Mouse (Mus musculus) embryonic facial prominence, embryonic 13.5 days (tissue): ENCODE results near the gene Aqp9. TPM values are rescaled to one million over a fixed set of nuclear protein-coding genes. Genes with fewer than 3 reads are reported as not detected.

Source experiments
- ATAC-seq: fragments of 200-750 bp; cut with Nextera tagmentation; 2 replicates; pipeline ENCODE4 v1.8.0; 2017; ENCODE audit warnings: low read depth; ENCODE audit not compliant: insufficient number of reproducible peaks, insufficient read depth, low FRiP score, low TSS enrichment
- H3K27ac ChIP-seq: fragments of 300-500 bp; sonication (generic); 2 replicates; pipeline ENCODE4 v1.5.1; 2015; ENCODE audit warnings: moderate library complexity, mild to moderate bottlenecking, inconsistent platforms
- H3K27me3 ChIP-seq: fragments of 300-500 bp; sonication (generic); 2 replicates; pipeline ENCODE4 v1.6.1; 2015; ENCODE audit warnings: mild to moderate bottlenecking, inconsistent platforms
- H3K36me3 ChIP-seq: fragments of 300-500 bp; sonication (generic); 2 replicates; pipeline ENCODE4 v1.6.1; 2015; ENCODE audit warnings: mild to moderate bottlenecking, inconsistent platforms
- H3K4me1 ChIP-seq: fragments of 300-500 bp; sonication (generic); 2 replicates; pipeline ENCODE4 v1.6.1; 2015; ENCODE audit warnings: inconsistent platforms
- H3K4me2 ChIP-seq: fragments of 300-500 bp; sonication (generic); 2 replicates; pipeline ENCODE4 v1.6.1; 2015; ENCODE audit warnings: moderate library complexity, mild to moderate bottlenecking, inconsistent platforms
- H3K4me3 ChIP-seq: fragments of 300-500 bp; sonication (generic); 2 replicates; pipeline ENCODE4 v1.5.1; 2015; ENCODE audit warnings: mild to moderate bottlenecking, inconsistent platforms
- H3K9ac ChIP-seq: fragments of 300-500 bp; sonication (generic); 2 replicates; pipeline ENCODE4 v1.6.1; 2015; ENCODE audit warnings: mild to moderate bottlenecking, inconsistent platforms
- H3K9me3 ChIP-seq: fragments of 300-500 bp; sonication (generic); 2 replicates; pipeline ENCODE4 v1.6.1; 2016; ENCODE audit warnings: inconsistent platforms
- WGBS: fragments of 180-500 bp; shearing (Covaris S2); methylation state at CpG from one replicate; pipeline ENCODE4 v1.1.7; 2015; ENCODE audit warnings: mixed read lengths; 5-methylcytosine and 5-hydroxymethylcytosine counted together
- polyA plus RNA-seq: library from polyadenylated mRNA; unstranded; fragments of >200 nt; fragmentation: Nextera tagmentation; extraction: Ambion mirVana; gene quantifications from 2 replicates; pipeline ENCODE4 v1.2.1, GENCODE M21; 2015

The Aqp9 gene
- polyA plus RNA-seq, 1 experiment from 2014 or later: 0.66 TPM

- WGBS: 65% methylated on average over 5 of the region's 5 CpGs
- peaks cover 13% of the 10 kb centered on the region for H3K4me1 ChIP-seq
Observed at GRCm38 (mm10) chr9:71166871-71167465, 1.5 kb downstream of the Aqp9 start.

GRCm38 (mm10) chr9:71166019-71166705 lies 2.3 kb downstream of the Aqp9 start:
- 90% methylated on average over 5 of the region's 5 CpGs for WGBS
- peaks cover 13% of the 10 kb centered on the region for H3K4me1 ChIP-seq

More at GRCm38 (mm10) chr9:71166871-71167465, 1.5 kb downstream of the Aqp9 start:
- Histone ChIP-seq H3K27ac (no peak overlapping the region), H3K27me3 (no peaks in the 10 kb centered on the region), H3K4me3 (no peak overlapping the region), H3K9ac (no peak overlapping the region), H3K36me3 (no peaks in the 10 kb centered on the region), H3K4me2 (no peak overlapping the region), H3K9me3 (no peaks in the 10 kb centered on the region)
- no peak for ATAC-seq

GRCm38 (mm10) chr9:71165510-71165909 lies 3.0 kb downstream of the Aqp9 start:
- no peaks in the 10 kb centered on the region for H3K27me3 ChIP-seq
- WGBS: 87% methylated on average over 2 of the region's 2 CpGs

More at GRCm38 (mm10) chr9:71166019-71166705, 2.3 kb downstream of the Aqp9 start:
- Histone ChIP-seq H3K9ac (no peak overlapping the region), H3K4me3 (no peak overlapping the region), H3K36me3 (no peaks in the 10 kb centered on the region), H3K4me2 (no peak overlapping the region), H3K9me3 (no peaks in the 10 kb centered on the region), H3K27ac (no peak overlapping the region), H3K27me3 (no peaks in the 10 kb centered on the region)
- no peak for ATAC-seq

GRCm38 (mm10) chr9:71165061-71165460 lies 3.4 kb downstream of the Aqp9 start:
- H3K36me3 ChIP-seq: no peaks in the 10 kb centered on the region
- H3K4me2 ChIP-seq: no peak overlapping the region
- peaks cover 13% of the 10 kb centered on the region for H3K4me1 ChIP-seq
- H3K27me3 ChIP-seq: no peaks in the 10 kb centered on the region
- WGBS: 89% methylated on average over 6 of the region's 6 CpGs
- H3K27ac ChIP-seq: no peak overlapping the region
- H3K9ac ChIP-seq: no peak overlapping the region
- no peak for ATAC-seq
- no peaks in the 10 kb centered on the region for H3K9me3 ChIP-seq
- no peak overlapping the region for H3K4me3 ChIP-seq

More at GRCm38 (mm10) chr9:71165510-71165909, 3.0 kb downstream of the Aqp9 start:
- H3K36me3 ChIP-seq: no peaks in the 10 kb centered on the region
- H3K4me3 ChIP-seq: no peak overlapping the region
- H3K9ac ChIP-seq: no peak overlapping the region
- H3K27ac ChIP-seq: no peak overlapping the region
- no peak overlapping the region for H3K4me2 ChIP-seq
- H3K4me1 ChIP-seq: peaks cover 13% of the 10 kb centered on the region
- no peaks in the 10 kb centered on the region for H3K9me3 ChIP-seq
- no peak for ATAC-seq

GRCm38 (mm10) chr9:71164353-71164752 lies 4.1 kb downstream of the Aqp9 start:
- Histone ChIP-seq H3K9ac (no peak overlapping the region), H3K36me3 (no peaks in the 10 kb centered on the region), H3K4me1 (peaks cover 13% of the 10 kb centered on the region), H3K4me3 (no peak overlapping the region), H3K9me3 (no peaks in the 10 kb centered on the region), H3K4me2 (no peak overlapping the region), H3K27ac (no peak overlapping the region), H3K27me3 (no peaks in the 10 kb centered on the region)
- no peak for ATAC-seq
- 59% methylated on average over 3 of the region's 3 CpGs for WGBS

GRCm38 (mm10) chr9:71162858-71163740 lies 5.4 kb downstream of the Aqp9 start:
- WGBS: 60% methylated on average over 12 of the region's 12 CpGs
- Histone ChIP-seq H3K9ac (no peak overlapping the region), H3K36me3 (no peaks in the 10 kb centered on the region), H3K27me3 (no peaks in the 10 kb centered on the region), H3K9me3 (no peaks in the 10 kb centered on the region), H3K4me1 (peaks cover 7% of the 10 kb centered on the region), H3K4me3 (no peak overlapping the region), H3K4me2 (no peak overlapping the region), H3K27ac (no peak overlapping the region)
- ATAC-seq: no peak

- Histone ChIP-seq H3K9ac (no peak overlapping the region), H3K4me3 (no peak overlapping the region), H3K4me2 (no peak overlapping the region), H3K4me1 (peaks cover under 1% of the 10 kb centered on the region; the same call in 1 of the 2 replicates), H3K36me3 (no peaks in the 10 kb centered on the region), H3K27ac (no peak overlapping the region), H3K27me3 (no peaks in the 10 kb centered on the region), H3K9me3 (no peaks in the 10 kb centered on the region)
- no peak for ATAC-seq
- 81% methylated on average over 8 of the region's 8 CpGs for WGBS
Observed at GRCm38 (mm10) chr9:71162131-71162857, 6.2 kb downstream of the Aqp9 start.

GRCm38 (mm10) chr9:71160849-71161711 lies 7.4 kb downstream of the Aqp9 start:
- Histone ChIP-seq H3K9me3 (no peaks in the 10 kb centered on the region), H3K9ac (no peak overlapping the region), H3K36me3 (no peaks in the 10 kb centered on the region), H3K27me3 (no peaks in the 10 kb centered on the region), H3K4me1 (no peaks in the 10 kb centered on the region), H3K27ac (no peak overlapping the region), H3K4me2 (no peak overlapping the region), H3K4me3 (no peak overlapping the region)
- ATAC-seq: no peak
- 87% methylated on average over 13 of the region's 13 CpGs for WGBS

- Histone ChIP-seq H3K9me3 (no peaks in the 10 kb centered on the region), H3K27ac (no peak overlapping the region), H3K4me2 (no peak overlapping the region), H3K4me1 (no peaks in the 10 kb centered on the region), H3K9ac (no peak overlapping the region), H3K4me3 (no peak overlapping the region), H3K27me3 (no peaks in the 10 kb centered on the region), H3K36me3 (no peaks in the 10 kb centered on the region)
- ATAC-seq: no peak
- WGBS: 88% methylated on average over 5 of the region's 5 CpGs
Observed at GRCm38 (mm10) chr9:71159686-71160085, 8.8 kb downstream of the Aqp9 start.

GRCm38 (mm10) chr9:71159060-71159626 lies 9.3 kb downstream of the Aqp9 start:
- H3K27ac ChIP-seq: no peak overlapping the region
- no peaks in the 10 kb centered on the region for H3K36me3 ChIP-seq
- ATAC-seq: no peak
- H3K9ac ChIP-seq: no peak overlapping the region
- H3K4me1 ChIP-seq: no peaks in the 10 kb centered on the region
- 79% methylated on average over 7 of the region's 7 CpGs for WGBS
- H3K27me3 ChIP-seq: no peaks in the 10 kb centered on the region
- H3K9me3 ChIP-seq: no peaks in the 10 kb centered on the region
- H3K4me3 ChIP-seq: no peak overlapping the region
- no peak overlapping the region for H3K4me2 ChIP-seq
